Mouse (Mus musculus) mouse trophoblast stem cell (cell line): ENCODE data around the gene Plvap.
"Not testable (repeated sequence)": the region's sequence is repeated elsewhere in the genome, so short reads cannot be mapped to it uniquely, and the experiment has no call there.

ENCODE experiments used
- in situ Hi-C, 2 experiments: fragments of 300-500 bp; cut with MseI, MboI; formaldehyde crosslinking; loops; 2 replicates in 1 of 2; 3 replicates in 1 of 2; pipeline ENCODE4 v1.15.1; 2025

The Plvap gene

DNA sequence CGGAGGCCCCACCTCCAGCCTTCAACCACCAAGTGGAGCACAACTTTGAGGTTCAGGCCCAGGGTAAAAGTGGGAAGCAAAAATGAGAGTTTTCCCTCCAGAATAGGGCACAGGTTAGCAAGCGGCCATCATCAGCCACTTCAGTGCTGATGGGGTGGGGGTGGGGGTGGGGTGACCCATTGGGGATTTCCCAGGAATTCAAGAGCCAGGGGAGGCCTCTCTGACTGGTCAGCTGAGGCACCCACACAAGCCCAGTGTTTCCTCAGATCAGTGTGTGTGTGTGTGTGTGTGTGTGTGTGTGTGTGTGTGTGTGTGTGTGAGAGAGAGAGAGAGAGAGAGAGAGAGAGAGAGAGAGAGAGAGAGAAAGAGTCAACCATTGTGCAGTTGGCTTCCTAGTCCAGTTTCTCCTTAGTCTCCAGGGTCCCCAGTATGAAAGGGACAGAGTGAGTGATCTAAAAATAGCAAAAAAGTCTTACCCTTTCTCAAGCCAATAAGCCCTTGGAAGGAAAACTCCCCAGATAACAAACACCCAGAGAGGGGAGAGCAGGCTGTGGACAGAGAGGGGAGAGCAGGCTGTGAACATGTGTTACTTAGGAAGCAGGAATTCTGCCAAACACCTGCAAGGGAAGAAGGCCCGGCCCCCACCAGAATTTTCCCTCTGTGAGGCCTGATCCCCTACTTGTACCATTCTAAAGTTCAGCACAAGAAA lies 15.8 kb upstream of the Plvap start:
- in situ Hi-C loops = no loop called here

DNA sequence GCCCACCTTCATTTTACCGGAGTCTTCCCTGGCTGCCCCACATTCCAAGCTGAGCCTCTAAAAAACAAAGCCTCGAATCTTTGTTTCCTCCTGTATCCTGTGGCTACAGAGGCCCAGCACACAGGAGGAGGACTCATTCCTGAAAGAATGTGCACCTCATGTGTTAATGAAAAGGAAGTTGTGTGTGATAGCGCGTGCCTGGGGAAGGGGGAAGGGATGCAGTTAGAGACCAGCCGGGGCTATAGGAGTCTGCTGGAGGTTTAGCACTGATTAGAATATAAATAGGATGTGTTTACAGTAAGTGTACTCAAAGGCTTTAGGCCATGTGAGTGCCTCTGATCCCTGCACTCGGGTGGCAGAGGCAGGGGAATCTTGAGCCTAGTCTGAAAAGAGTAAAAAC lies 14.7 kb upstream of the Plvap start:
- in situ Hi-C loops = no loop called here

DNA sequence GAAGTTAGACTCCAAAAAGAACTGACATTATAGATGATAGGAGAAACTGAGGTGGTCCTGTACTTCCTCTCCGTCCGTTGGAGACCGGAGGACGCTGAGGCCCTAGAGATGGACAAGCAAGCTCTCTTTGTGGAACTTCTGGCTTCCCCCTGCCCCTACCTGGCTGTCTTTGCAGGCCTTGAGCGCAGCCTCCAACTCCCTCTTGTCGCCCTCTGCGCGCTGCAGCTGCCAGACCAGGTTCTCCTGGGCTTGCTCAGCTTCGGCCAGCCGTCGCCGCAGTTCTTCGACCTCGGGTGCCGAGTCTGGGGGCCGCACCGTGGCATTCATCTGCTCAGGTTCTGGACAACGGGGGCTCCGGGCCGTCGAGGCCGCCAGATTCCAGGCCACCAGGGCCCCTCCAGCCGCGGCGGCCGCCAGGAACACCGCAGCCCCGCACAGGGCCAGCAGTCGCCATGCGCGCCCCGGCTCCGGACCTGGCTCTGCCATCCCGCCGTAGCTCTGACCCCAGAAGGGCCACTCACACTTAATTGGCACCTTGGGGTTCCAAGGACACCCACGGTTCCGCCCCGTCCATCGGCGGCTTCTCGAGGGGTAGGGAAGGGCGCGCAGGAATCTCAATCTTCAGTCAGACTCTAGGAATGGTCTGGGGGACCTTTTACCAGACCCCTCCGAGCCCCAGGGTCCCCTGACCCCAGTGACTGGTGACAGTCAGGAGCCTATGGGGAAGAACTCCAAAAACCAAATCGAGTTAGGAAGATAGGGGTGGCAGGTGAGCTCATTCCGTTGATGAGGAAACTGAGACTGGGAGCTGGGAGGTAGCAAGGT lies 13.9 kb upstream of the Plvap start, which contains the start of gene Ccdc194:
TSS of gene Ccdc194 (minus strand) at position 486 of the 825 bp plus-strand sequence.
- in situ Hi-C loops = no loop called here

DNA sequence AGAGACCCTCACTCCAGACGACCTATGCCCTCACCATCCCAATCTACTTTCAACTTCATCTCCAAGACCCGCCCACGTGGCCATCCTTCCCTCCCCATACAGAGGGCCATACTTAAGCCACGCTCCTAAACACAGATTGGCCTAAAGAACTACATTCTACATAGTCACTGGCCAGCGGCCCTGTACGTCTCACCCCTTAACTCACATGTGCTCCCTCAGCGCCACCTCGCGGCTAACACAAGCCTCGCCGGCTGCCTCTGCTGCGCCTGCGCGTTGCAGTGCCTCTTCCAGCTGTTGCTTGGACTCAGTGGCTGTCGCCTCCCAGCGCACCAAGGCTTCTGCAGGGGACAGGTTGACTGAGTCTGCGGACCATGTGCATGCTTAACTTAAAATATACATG lies 10.1 kb upstream of the Plvap start:
- in situ Hi-C loops = no loop called here

DNA sequence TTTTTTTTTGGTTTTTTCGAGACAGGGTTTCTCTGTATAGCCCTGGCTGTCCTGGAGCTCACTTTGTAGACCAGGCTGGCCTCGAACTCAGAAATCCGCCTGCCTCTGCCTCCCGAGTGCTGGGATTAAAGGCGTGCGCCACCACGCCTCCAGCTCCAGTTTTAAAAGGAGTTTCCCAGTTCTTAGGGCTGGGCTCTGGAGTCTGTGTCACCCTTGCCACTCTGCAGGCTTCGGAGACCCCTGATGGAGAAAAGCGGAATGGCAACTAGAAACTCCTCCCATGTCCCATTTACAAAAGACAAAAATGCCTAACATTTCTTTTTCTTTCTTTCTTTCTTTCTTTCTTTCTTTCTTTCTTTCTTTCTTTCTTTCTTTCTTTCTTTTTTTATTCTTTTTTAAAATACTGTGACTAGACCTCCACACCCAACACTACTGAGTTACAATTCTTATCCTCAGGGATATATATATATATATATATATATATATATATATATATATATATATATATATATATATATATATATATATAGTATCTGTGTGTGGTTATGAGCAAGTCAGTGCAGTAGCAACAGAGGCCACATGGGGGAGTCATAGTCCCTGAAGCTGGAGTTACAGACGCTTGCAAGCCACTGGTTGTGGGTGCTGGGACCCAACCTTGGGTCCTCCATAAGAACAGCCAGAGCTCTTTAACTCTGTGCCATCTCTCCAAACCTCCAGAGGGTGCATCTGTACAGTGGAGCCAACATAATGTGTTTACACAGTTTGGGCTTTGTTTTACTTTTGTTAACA lies 7.7 kb upstream of the Plvap start:
- in situ Hi-C loops = not testable (repeated sequence)

DNA sequence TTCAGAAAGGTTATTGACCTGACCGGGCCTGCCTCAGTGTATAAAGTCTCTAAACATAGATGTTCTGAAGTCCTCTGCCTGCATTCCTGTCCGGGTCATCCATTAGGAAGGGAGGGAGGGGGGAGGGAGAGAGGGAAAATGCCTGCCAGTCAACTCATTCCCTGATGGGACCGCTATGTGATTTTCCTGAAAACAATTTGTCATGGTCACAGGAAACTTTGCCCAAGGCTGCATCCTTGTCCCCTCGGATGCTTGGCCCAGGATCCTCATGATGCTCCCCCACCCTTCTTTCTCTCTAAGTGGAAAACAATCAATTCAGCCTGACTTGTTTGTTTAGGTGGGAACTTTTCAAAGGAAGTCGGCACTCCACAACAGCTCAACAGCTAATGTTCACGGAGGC lies 5.2 kb upstream of the Plvap start:
- in situ Hi-C loops = no loop called here

DNA sequence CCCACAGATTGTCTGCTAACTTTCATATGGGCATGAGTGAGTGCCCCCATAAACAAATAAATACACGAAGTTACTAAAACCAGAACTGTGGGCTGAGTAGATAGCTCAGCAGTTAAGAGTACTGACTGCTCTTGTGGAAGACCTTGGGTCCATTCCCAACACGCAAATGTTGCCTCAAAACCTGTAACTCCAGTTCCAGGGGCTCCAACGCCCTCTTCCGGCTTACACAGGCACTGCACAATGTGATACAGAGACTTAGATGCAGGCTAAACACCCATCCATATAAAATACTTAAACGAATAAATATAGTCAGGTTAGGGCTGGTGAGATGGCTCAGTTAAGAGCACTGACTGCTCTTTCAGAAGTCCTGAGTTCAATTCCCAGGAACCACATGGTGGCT lies 3.5 kb upstream of the Plvap start:
- in situ Hi-C loops = no loop called here

DNA sequence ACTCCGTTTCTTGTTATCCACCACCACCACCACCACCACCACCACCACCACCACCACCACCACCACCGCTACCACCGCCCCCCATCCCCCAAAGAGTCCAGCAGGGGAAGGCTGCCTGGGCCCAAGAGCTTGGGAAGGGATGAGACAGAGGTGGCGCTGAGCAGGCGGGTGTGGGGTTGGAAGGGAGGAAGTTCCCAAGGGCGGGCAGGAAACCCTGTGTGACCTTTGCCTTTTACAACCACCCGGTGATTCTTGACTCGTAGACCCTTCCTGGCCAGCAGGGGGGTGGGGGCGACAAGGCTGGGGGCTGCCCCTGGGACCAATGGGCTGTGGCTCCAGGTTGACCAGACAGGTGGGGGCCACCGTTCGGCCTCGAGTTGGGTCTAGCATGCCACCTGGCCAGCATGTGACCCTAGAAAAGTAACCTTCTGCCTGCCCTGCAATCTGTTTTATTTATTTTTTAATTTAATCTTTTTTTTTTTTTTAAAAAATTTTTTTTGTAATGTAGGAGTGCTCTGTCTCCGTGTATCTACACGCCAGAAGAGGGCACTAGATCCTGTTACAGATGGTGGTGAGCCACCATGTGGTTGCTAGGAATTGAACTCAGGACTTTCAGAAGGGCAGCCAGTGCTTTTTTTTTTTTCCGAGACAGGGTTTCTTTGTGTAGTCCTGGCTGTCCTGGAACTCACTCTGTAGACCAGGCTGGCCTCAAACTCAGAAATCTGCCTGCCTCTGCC lies 1.6 kb upstream of the Plvap start:
- in situ Hi-C loops = no loop called here

DNA sequence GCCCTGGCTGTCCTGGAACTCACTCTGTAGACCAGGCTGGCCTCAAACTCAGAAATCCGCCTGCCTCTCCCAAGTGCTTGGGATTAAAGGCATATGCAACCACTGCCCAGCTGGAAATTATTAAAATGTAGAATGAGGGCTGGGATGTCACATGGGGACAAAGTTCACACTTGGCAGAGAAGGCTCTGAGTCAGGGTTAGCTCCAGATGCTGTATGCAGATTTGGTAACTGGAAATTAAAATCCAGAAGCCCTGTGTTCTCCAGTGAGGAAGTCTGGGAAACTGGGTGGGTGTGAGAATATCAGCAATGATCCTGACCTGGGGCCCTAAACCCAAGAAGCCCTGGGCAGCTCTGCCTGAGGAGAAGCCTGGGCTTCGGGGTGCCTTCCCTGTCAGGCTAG lies 2.2 kb downstream of the Plvap start:
- in situ Hi-C loops = no loop called here

DNA sequence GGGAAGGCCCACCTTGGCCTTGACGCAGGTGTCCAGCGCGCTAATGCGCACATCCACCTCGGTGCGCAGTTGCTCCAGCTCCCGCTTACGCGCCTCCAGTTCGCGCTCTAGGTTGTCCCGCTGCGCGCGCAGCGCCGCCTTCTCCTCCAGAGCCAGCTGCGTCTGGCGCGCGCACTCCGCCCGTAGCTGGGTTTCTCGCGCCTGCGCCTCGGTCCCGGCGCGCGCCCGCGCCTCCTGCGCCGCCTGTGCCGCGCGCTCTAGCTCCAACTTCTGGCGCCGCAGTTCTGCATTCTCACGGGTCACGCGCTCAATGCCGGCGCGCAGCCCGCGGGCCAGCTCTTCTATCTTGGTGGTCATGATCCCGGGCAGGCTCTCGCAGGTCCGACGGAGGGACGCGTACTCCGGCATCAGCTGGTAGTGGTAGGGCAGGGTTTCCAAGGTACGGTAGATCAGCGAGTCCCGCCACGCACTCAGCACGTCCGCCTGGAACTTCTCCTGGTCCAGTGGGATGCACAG lies 3.9 kb downstream of the Plvap start:
- in situ Hi-C loops = no loop called here

DNA sequence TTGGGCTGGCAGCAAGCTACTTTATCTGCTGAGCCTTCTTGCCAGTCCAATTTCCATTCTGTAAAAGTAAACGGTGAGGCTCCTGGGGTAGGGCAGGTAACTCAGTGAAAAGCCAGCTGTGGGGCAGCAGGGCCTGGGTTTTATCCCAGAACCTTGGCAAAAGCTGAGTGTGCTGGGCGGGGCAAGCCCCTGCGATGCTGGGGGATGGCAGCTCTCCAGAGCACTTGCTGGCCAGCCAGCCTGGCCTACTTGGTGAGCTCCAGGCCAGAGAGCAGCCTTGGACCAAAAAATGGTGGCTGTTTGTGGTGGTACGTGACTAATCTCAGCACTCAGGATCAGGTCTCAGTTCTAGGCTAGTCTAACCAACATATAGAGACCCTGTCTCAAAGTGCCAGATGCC lies 5.6 kb downstream of the Plvap start:
- in situ Hi-C loops = no loop called here

DNA sequence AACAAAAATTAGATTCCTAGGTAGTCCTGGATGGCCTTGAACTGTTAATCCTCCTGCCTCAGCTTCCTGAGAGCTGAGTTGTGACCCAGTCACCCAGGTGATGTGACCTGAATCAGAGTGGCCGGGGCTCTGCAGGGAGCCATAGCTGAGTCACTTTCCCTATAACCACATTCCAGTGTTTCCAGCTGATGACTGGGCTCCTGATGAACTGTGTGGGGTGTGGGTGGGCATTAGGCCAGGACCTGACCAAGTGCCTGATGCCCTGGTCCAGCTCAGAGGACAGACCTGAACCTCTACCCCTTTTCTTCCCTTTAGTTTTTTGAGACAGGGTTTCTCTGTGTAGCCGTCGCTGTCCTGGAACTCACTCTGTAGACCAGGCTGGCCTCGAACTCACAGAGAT lies 6.2 kb downstream of the Plvap start:
- in situ Hi-C loops = no loop called here

DNA sequence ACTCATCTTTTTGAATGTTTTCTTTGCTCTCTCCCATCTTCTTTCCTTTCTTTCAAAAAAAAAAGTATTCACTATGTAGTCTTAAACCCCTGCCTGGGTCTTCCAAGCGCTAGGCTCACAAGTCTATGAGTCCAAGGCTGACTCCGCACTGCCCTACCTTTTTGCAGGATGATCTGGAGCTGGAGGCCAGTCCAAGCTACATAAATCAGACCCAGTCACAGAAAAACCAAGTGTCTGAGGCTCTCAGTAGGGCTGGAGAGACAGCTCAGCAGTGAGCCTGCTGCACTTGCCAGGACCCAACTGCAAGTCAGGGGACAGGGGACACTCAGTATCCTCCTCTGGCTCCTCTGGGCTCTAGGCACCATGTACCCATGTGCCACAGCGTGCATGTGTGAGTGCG lies 7.2 kb downstream of the Plvap start:
- in situ Hi-C loops = no loop called here

DNA sequence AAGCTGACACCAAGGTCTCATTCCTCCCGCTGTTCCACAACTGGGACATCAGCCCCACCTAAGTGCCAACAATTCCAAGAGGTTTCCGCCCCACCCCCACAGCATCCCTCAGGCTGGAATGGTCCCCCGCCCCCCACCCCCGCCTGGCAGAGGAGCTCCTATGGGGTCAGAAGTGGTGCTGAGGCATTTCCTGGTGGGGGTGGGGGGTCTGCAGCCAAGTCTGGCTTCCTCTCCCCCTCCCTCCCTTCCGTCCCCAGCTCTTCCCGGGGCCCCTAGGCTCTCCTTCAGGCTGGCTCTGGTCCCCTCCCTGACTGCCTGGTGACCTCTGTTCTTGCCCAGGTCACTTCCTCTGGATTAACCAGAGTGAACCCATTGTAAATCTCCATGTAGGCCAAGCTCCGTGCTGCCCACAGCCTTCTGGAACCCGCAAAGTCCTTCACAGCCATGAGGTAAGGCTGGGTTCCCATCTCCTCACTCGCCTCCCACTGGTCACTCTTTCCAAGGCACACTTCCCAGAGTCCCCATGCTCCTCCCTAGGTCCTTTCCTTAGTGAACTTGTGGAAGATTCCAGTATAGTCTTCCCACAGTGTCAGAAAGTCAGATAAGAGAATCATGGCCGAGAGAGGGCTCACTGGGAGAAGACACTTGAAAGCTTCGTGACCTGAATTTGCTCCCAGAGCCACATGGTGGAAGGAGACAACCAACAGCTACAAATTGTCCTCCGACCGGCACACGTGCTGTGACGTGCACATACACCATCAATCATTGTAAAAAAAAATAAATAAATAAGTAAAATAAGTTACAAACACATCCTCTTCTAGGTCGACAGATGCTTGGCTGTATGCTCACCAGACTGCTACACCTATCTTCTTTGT lies 12.5 kb downstream of the Plvap start:
- in situ Hi-C loops = no loop called here

DNA sequence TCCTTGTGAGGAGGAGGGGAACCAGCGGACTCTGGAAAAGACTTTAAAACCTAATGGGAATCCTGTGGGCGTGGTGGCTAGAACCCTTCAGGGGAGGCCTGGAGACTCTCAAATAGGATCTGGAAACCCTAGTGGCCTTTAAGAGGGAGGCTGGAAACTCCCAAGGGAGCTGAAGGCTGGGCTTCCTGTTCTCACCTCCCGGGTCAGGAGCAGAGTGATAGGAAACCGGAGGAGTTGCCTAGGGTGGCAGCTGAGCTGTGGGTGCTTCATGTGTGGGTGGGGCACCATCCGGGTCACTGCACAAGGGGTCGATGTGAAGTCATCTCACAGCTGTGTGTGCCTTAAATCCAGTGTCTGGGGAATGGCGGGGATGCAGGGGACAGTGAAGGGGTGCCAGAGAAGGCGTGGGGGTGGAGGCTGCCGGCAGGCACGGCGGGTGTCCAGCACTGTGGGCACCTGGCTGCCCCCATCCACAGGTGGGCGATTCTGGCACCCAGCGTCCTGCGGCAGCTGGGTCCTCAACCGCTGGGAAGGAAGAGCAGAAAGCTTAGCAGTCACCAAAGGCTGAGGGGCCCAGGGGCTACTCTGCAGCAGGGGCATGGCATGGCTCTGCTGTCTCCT lies 13.6 kb downstream of the Plvap start:
- in situ Hi-C loops = no loop called here

DNA sequence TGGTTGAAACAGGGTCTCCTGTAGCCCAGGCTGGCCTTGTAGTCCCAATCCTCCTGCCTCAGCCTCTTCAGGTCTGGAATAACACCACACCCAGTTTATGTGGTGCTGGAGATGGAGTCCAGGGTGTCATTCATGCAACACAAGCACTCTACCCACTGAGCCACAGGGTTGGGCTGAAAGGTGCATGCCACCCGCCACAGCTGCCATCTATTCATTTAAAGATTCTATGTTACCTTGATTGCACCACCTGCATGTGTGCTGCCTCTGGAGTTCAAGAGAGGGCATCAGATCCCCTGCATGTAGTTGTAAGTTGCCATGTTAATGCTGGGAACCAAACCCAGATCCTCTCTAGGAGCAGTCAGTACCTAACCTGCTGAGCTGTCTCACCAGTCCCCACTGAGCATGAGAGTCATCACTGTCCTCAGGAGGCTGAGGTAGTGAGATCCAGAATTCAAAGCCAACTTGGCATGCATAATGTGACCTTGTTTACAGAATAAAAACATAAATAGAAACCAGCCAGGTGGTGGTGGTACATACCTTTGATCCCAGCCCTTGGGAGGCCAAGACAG lies 14.4 kb downstream of the Plvap start:
- in situ Hi-C loops = no loop called here

DNA sequence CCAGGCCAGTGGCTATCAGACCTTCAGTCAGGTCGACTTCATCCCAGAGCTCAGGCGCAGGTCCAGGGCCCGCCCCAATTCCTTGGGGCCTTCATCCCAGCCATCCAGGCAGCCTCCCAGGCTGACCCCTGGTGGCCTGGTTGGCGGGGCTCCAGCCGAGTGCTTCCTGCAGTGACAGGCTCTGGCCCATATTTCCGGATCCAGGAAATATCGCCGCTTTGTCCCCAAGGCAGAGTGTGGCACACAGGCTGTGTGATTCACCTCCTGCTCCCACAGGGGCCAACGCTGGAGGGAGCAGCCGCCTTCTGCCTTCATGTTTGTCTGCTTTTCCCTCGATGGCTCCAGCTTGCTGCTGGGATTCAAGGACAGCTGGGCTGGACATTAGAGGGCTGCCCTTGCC lies 15.1 kb downstream of the Plvap start:
- in situ Hi-C loops = no loop called here

DNA sequence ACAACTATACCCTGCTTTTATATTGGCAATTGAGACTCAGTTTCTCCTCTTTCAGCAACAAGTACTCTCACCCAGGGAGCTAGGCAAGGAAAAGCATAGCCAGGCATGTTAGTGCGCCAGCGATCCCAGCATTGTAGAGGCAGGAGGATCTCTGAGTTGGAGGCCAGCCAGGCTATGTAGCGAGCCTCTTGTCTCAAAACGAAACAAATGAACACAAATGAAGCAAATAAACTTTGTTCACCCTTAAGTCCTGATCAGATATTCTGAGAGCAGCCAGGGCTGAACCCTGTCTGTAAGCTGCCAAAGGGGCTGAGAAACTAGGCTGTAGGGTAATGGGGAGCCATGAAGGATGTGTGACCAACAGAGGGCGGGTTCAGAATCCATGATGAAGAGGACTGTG lies 15.7 kb downstream of the Plvap start:
- in situ Hi-C loops = no loop called here

DNA sequence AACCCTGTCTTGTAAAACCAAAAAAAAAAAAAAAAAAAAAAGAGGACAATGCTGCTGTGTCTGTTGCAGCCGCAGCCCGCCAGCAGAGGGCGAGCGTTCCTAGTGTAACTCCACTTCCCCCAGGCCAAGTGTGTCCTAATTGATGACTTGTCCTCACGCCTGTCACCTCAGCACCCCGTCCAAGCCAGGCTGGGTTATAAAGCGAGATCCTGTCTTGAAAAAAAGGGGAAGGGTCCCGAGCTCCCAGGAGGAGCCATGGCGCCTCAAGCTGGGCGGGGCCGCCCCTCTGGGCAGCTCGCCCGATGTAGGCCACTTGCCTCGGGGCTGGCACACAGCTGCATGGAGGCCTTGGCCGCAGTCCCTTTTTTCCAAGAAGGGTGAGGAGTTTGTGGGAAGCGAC lies 16.5 kb downstream of the Plvap start:
- in situ Hi-C loops = no loop called here

DNA sequence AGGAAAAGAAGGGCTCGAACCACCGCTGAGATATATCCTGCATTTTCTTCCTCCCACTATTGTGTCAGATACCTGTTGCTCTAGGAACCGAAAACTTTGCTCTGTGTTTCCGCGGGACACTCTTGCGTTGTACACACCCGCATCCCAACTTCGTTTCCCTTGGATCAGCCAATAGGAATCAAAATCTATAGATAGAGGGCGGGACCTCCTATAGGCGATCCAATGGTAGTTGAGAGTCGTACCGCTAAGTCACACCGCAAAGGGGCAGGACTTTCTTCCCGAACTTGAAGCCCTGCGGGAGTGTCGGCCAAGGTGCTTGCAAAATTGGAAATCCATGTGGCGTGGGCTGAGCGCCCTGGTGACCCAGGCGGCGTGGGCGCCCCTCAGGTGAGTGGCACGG lies 23.1 kb downstream of the Plvap start:
- in situ Hi-C loops = no loop called here
